Mouse (Mus musculus) heart, postnatal 0 days (tissue): Measurements from ENCODE around the gene Lca5l.

Source experiments
- CTCF ChIP-seq: IDR thresholded peaks from 2 replicates; pipeline ENCODE4 v1.5.1; 2016; ENCODE audit warnings: antibody characterized with exemption, control low read depth, low read depth
- EP300 ChIP-seq: IDR thresholded peaks from 2 replicates; pipeline ENCODE4 v1.6.1; 2016; ENCODE audit warnings: antibody characterized with exemption, low read depth

- TF ChIP-seq EP300 = no peak
- TF ChIP-seq CTCF = no peak
These were observed 30.4 kb upstream of the Lca5l start for GRCm38 (mm10) chr16:96222452-96222851.
